Mouse (Mus musculus): ENCODE results near the gene Mturn.

Gene Mturn

DNA sequence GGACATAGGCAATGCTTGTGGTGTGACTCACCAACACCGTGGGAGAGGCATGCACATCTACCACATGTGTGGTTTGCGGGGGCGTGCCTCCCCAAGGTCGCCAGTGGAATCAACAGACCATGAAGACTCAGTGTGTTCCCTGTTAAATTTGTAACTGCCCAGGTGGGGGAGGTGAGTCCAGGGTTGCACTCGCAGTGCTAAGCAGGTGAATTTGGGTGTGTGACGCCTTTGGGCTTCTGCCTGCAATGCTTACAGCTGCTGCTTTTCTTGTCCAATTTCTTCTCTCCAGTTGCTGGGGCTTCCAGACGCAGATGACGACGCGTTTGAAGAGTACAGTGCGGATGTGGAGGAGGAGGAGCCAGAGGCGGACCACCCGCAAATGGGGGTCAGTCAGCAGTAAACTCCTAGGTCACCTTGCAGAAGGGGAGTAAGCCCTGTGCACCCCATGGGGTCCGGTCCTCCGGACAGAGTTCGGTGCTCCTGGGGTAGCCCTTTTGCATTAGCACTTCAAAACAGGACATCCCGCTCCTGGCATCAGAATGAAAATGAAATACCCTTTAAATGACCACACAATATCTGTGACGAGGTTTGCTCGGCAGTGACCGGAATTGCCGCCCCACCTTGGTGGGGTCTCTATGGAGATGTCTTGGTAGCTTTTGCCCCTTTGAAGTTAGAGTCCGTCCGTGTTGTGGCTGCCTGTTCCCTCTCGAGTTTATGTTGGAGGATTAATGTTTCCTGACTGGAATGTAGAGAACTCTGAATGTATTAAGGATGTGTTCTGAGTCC, 17.5 kb downstream of the Mturn start:
- no peak for DNase-seq (ENCODE audit: low spot score)

DNA sequence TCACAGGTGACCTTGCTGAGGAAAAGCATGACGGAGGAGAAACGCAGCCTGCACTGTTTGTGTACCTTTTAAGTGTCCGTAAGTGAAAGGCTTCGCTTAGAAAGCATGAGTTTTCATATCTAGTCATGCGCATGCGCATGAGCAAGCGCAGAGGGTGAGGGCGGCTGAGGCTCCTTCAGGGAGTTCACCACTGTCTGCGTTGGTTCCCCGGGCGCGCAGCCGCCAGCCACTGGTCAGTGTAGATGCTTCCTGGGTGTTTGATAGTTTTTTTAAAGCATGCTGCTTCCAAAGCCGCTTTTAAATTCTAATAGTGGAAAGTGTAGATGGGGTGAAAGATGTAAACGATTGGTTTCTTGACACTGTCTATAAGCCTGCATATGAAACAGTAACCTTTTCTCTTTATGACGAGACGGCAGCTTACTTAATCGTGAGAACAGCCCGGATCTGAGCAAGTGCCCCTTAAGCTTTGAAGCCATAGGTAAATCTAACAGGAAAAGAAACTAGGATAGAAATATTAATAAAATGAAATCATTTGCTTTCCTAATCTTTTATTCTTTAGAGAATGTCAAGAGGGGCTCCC, 18.1 kb downstream of the Mturn start:
- peak; percentile 55 for DNase-seq (ENCODE audit: low spot score)

DNA sequence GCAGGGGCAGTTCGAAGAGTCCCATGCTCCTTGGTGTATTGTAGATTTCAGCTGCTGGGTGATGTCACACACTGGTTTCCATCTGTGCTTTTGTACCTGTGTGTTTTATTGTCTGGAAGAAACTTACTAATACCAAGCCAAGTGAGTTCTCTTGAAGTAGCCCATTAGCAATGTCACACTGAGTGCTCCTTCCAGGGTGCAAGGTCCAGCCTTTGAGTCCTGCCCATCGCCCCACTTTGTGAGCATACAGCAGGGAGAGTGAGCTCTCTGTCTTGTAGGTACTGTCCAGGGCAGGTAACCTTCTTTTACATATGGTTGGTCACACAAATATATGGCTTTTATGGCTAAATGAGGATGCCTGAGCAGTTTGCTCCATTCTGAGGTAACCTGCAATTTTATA, 19.1 kb downstream of the Mturn start:
- DNase-seq (ENCODE audit: low spot score) = no peak

DNA sequence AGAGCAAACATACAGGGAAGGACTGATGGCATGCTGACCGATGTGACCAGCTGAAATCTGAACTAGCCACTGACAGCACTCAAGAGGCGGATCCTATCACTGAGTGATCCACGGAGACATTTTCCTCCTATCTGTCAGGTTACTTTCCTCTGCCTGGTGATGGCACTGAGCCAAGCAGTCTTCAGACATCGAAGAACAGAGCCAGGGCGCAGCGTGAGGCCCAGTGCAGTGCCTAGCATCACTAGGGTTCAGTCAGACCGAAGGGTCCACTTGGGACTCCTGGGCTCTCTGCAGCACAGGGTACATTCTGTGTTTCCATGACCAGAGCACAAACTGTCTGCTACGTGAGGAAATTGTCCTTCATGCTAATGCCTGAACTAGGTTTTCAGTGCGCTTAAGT, 20.5 kb downstream of the Mturn start:
- no peak for DNase-seq (ENCODE audit: low spot score)

DNA sequence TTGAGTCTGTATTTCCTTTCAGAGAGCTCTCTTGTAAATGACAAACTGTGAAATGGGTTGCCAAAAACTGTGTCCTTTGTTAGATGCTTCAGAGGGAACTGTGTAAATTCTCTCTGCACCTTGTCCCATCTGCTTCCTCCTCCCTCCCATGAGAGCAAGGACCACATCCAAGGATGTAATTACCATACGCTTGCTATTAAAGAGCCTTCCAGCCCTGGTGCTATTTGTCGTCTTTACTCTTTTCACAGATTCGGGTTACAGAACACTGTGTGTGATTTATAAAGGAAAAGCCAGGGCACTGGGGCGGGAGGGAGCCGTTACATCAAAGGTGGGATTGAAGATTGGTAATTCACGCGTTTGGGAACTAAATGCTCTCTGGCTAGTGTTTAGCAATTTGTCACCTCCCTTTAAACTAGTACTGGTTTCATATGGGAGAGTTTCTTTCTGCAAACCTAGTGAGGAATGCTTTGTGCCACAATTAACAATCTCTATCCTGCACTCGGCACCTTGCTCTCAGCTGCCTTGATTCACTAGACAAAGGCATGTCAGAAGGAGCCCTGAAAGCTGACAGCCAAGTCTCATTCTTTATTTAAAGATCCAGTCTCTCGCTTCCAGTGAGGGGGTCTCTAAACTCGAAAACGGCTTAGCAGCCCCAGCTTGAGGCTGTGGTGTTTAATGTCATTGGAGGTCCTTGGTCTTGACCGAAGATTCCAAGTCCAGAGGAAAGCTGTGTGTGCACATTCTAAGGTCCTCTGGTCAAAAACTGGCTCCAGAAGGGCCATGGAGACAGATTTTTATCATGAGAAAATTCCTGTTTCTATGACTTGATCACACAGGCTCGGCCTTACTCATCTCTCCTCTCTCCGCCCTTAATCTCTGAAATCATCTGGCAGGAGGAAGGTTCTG, 22.5 kb downstream of the Mturn start:
- DNase-seq (ENCODE audit: low spot score) = no peak

DNA sequence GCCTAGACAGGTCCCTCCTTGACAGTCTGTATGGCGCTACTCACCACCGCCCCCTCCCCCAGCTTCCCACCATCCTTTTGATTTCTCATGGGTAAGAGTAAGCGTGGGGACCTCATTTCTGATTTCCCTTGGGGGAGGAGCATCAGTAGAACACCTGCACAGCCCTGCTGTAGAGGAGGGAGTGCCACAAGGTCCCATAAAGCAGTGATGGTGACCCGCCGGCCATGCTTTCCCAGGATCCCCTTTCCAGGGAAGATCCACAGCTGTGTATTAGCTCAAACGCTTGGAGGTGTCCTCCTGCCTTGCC, 23.1 kb downstream of the Mturn start:
- no peak for DNase-seq (ENCODE audit: low spot score)

DNA sequence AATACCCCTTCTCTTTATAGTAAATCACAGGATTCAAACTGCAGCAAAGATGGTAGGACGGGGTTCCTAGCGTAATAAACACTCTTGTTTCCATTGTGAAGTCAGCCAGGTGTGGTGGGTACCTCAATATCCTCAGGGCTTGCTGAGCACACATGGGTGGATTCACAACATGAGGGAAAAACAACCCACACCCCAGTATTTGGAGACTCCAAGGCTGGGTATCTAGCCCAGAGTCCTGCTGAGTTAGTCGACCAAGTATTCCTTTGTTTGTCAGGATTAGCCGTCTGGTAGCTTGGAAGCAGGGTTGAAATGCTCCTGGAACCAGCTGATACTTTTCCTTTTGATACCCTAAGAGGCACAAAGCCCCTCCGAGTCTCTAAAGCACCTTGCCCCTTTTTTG, 23.4 kb downstream of the Mturn start:
- no peak for DNase-seq (ENCODE audit: low spot score)

DNA sequence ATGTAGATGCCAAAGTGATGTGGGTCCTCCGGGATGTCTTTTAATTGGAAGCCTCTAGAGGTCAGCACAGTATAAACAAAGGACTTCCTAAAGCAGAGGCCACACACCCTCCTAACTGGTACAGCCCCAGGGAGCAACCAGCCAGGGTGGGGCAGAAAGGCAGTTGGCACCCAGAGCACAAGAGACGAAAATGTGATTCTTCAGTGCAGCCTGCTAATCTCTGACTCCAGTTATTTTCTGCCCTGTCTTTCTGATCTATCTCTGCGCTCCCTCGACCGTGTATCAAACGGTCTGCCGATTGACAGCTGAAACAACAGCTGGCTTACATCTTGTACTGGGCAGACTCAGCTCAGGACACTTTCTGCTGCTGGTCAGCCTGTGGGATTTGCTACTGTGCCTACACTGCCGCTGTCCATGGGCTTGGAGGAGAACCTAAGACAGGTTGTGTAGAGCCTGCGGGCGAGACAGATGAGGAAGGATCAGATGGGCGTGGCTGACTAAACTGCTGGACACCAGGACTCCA, 24.0 kb downstream of the Mturn start:
- DNase-seq (ENCODE audit: low spot score) = peak; percentile 68

DNA sequence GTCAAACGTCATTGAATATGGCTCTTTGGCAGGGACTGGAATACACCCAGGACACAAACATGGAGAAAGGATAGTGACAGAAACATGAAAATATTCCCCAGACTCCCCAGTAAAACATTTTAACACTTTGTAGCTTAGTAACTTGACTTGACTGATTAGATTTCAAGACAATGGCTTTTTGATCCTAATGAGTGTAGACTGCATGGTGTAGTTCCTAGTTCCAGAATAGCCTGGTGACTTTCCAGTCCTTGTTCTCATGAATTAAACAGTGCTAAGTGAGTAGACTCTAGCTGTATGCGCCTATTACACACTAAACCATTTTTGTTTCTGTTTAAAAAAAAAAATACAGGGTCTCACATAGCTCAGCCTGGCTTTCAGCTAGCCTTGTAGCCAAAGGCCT, 24.7 kb downstream of the Mturn start:
- DNase-seq (ENCODE audit: low spot score) = no peak

DNA sequence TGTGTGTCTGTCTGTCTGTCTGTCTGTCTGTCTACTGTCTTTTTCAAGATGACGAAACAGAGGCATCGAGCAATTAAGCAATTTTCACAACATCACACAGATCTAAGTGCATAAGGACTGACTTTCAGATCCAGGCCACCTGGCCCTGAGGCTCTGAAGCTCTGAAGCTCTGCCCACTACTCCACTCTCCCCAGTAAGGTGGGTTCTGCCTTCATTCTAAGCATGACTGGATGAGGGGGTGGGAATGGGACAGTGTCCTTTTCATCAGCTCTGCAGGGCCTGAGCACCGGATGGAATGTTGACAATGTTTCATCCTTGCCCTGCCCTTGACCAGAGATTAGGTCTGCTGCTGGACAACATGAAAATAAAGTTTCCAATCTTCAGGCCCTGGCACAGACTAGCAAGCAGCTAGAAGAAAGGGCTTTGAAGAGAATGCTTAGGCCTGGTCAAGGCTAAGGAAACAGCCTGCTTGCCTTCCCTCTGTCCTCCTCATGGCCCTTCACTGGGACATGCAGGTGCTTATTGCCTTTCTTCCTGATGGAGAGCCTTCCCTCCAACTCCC, 25.3 kb downstream of the Mturn start:
- DNase-seq (ENCODE audit: low spot score) = no peak

DNA sequence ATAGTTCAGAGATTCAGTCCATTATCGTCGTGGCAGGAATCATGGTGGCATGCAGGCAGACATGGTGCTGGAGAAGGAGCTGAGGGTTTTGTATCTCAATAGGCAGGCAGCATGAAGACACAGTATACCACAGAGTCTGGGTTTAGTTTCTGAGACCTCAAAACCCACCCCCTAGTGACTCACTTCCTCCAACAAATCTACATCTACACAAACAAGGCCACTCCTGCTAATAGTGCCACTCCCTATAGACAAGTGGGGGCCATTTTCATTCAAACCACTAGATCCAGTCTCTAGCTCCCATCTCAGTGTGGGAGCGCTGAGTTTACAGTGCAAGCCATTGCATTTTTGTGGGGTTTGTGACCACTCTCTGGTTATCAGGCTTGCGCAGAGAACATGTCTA, 27.2 kb downstream of the Mturn start:
- DNase-seq (ENCODE audit: low spot score) = no peak

DNA sequence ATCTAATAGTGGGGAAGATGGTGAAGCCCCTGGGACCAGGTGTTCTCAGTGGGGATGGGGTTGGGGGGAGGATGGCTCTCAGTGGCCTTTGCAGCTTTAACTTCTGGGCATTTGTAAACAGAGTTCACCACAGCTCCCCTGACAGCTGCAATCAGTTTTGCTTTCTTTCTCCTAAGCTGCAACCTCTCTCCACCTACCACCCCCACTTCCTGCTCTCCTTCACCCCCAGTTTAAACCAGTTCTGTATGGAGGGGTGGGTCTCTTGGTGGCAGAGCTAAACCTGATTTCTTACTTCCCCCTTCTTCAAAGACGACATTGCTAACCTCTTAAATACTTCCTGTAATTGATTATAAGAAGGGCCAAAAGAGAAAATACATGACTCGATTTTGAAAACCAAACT, 34.3 kb downstream of the Mturn start:
- DNase-seq (ENCODE audit: low spot score) = no peak

DNA sequence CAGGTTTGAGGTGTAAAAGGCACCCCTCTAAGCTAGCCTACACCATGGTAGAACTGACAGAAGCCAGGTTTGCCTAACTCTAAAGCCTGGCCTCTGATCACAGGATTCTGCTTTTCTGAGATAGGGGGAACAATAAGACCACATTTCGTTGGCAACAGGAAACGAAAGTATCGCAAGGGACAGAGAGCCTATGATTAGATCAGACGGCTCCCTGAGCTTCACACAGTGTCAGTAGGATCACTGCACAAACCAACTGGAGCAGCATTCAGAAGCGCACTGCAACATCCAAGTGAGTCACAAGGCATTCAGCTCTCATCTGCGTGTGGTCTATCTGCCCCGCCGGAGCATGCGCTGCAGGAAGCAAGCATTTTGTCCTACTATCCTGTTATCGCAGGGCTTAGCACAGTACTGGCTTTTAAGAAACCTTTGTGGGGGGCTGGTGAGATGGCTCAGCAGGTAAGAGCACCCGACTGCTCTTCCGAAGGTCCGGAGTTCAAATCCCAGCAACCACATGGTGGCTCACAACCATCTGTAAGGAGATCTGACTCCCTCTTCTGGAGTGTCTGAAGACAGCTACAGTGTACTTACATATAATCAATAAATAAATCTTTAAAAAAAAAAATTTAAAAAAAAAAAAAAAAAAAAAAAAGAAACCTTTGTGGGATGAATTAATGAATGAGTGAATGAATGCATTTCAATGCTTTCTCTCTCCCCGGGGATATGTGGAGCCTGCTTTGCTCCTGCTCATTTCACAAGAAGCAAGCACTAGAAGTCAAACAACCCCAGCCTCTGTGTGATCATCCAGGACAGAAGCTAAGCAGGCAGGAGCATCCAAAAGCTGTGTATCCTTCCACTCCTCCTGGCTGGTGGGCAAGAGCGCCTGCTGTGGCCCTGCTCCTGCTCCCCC, 37.6 kb downstream of the Mturn start:
- DNase-seq (ENCODE audit: low spot score) = peak; percentile 44

DNA sequence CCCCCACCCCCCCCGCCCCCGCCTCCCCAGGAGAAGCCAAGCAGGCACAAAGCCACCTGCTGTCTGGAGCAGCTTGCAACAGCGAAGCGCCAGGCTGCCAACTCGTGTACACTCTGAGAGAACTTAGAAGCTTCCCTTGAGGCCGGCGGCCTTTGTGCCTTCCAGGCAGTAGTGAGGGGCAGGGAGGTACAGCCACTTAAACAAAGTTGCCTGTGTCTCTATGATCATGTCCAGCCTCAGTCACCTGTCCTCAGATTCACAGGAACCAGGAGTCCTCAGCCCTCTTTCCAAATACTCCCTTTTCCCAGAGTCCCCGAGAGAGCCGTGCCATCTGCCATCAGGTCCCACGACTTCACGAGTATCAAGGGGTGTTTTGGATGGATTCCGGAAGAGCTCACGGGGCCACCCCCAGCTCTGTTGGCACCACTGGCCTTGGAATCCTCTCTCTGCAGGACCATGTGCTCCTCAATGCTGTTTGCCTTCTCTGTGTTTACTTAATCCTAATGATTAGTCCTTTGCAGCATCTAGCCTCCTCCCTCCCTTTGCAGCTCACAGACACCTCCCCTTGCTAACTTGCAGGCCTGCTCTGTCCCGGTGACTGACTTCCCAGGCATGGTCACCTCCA, 38.4 kb downstream of the Mturn start:
- DNase-seq (ENCODE audit: low spot score) = no peak

DNA sequence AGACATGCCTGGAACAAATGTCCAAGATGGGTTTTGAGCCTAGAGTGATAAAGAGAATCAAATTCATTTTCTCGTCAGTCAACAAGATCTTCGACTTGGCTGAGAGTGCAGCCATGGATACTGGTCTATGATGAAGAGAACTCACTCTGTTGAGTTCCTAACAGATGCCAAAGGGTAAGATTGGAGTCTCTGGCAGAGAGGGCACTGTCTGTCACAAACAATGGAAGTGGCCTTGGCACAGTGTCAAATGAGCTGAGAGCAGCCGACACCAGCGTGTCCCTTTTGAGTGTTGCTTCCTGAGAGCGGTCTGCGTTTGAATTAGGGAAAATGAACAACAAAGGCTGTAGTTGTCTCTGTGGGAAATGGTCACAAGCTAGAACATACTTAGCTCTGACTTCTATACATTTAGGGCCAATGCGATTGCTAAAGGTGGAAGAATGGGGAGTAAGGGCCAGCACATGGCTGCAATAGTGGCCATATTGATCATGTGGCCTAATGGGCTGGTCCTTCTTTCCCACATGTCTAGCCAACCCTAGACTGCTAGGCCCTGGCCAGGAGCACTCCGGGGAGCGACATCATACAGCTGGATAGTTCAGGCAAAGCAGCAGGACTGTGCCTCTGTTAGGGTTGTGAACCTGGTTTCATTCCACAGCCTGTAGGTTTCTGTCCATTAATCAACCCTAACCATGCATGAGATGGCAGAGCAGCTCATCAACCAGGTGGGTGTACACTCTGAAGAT, 39.3 kb downstream of the Mturn start:
- DNase-seq (ENCODE audit: low spot score) = no peak

DNA sequence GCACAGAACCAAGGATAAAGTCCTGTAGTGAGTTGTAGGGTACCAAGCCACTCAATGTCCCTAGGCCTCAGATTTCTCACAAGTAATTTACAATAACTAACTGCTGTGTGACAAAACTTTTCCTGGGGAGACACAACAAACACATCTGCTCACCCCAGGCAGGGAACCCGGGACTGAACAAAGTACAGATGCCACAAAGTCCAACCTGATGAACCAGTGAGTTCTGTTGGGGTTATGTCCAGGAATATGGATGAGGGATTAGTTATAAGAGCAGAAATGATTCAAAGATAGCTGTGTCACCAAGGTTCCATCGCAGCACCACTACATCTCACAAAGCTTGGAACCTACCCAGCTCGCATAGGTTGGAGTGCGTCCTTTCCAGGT, 39.8 kb downstream of the Mturn start:
- no peak for DNase-seq (ENCODE audit: low spot score)

DNA sequence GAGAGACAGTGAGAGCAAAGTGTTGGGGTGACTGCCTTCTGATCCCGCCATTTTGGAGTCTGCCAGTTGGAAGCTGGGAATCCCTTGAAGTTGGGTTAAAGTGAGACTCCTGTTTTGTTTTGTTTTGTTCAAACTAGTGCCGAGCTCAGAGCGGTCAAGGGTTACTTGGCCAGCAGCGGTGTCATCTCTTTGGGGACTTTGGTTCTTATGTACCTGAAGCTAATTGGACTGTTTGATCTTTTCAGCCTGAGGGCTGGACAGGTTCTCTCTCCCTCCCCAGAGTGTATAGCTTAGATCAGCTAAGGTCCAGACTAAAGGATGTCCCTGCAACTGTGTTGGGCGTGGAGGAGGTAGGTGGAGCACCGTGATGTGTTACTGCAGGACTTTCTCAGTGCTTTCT, 44.9 kb downstream of the Mturn start:
- no peak for DNase-seq (ENCODE audit: low spot score)

DNA sequence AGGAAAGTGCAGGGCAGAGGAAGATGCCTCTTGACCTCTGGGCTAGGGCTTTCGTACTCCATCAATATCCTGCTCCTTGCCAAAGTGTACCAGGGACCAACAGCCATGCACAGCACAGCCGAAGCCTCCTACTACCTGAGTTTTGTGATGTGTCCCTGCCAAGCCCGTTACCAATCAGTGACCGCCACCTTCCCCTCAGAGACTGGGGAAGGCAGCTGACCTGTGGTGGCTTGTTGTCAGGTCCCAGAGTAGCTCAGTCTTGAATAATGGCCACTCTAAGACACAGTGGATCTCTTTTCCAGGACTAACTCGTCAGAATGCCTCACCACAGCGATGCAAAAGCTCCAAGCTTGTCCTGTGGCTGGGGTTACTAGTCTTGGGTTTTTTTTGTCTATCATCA, 45.4 kb downstream of the Mturn start:
- no peak for DNase-seq (ENCODE audit: low spot score)

DNA sequence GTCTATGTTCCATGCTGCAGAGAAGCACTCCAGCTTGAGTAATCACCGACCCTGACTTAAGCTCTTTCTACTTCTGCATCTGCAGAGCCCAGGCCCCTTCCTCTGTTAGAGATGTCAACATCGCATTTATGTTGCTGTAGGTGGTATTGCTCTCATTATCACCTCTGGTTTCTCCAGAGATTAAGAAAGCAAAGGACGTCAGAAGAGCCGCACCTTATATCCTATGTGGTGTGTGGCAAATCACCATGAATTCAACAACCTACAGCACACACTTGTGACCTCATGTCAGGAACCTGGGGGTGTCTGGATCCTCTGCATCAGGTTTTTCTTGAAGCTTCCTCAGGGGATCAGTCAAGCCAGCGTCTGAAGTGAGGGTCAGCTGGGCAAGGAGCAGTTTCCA, 46.0 kb downstream of the Mturn start:
- DNase-seq (ENCODE audit: low spot score) = no peak

DNA sequence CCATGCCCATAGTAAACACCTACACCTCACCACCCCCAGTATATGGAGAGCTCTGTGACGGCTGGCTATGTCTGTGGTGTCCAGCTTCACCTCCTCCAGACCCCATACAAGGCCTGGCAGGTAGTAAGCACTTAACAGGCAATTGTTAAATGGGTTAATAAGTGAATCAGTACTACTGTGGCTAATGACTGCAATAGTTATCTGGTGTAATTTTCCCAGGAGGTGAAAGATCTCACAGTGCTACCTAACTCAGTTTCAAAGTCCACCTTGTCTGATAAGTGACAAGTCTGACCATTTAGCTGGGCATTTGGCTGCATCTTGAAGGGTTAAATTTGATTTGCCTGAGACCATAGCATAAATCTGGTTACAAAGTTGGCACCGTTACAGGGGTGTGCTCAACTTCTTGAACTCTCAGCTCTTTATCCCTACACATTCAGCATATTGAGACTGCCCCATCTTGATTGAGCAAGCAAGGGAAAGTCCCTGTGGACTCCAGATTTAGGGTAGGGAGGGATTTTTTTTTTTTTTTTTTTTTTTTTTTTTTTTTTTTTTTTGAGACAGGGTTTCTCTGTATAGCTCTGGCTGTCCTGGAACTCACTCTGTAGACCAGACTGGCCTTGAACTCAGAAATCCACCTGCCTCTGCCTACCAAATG, 48.2 kb downstream of the Mturn start:
- no peak for DNase-seq (ENCODE audit: low spot score)

Measured in layer of hippocampus, adult 9-10 months (tissue).